Mouse (Mus musculus): ENCODE results near the gene Rnd2. TPM values are rescaled to one million over a fixed set of nuclear protein-coding genes. Genes with fewer than 3 reads are reported as not detected.
A peak's percentile ranks its signal among the peaks of the same experiment; 100 is the strongest.

Rnd2 gene
- polyA plus RNA-seq, 1 experiment from 2014 or later = 10.3 TPM

DNA sequence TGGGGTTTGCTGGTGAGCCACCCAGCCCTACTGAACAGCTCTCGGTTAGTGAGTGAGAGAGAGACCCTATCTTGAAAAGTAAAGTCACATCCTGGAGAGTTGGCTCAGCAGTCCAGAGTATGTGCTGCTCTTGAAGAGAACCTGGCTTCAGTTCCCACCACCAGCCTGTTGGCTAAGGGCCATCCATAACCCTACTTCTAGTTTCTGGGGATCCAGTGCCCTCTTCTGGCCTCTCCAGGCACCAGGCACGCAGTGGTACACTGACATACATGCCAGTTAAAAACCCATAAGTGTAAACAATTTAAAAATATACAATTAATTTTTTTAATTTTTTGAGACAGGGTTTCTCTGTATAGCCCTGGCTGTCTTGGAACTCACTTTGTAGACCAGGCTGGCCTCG lies 14.4 kb upstream of the Rnd2 start:
- H3K36me3 ChIP-seq (ENCODE audit: insufficient read depth, low read length) = no peaks in the 10 kb centered on the region

DNA sequence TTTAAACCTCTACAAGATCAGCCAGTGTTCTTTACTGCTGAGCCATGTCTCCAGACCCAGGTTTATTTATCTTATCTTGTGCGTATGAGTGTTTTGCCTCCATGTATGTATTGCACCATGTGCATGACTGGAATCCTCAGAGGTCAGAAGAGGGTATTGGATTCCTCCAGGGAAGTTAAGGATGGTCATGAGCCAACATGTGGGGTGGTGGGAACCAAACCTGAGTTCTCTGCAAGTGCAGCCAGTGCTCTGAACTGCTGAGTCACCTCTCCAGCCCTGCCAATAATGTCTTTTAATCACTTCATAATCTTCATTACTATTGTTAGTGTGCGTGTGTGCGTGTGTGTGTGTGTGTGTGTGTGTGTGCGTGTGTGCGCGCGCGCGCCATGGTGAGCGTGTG lies 13.3 kb upstream of the Rnd2 start:
- Histone ChIP-seq H3K36me3 (ENCODE audit: insufficient read depth, low read length) (no peaks in the 10 kb centered on the region), H3K27me3 (ENCODE audit: insufficient read depth, low read length) (no peaks in the 10 kb centered on the region), H3K27ac (no peak overlapping the region), H3K9me3 (replicated peaks; ENCODE audit: low read length) (no peaks in the 10 kb centered on the region), H3K4me3 (replicated peaks; ENCODE audit: low read depth, low read length) (no peak overlapping the region), H3K9ac (ENCODE audit: low read depth, low read length) (no peak overlapping the region), H3K4me2 (ENCODE audit: low read length) (no peak overlapping the region), H3K4me1 (replicated peaks; ENCODE audit: insufficient read depth, low read length) (0 out of 2 replicates have a peak, but pooled peaks cover 3% of the 10 kb centered on the region)
- ATAC-seq (replicated peaks; ENCODE audit: low FRiP score, low read depth) (no peak; the same call in 1 of the 2 replicates), DNase-seq (ENCODE audit: low spot score) (no peak)
- 96% methylated on average over 10 of the region's 10 CpGs for WGBS
- no peak for TF ChIP-seq CTCF (IDR thresholded peaks at IDR 0.05; ENCODE audit: low read depth)

More for the DNA sequence above, 14.4 kb upstream of the Rnd2 start:
- Histone ChIP-seq H3K9me3 (replicated peaks; ENCODE audit: low read length) (no peaks in the 10 kb centered on the region), H3K4me3 (replicated peaks; ENCODE audit: low read depth, low read length) (no peak overlapping the region), H3K27me3 (ENCODE audit: insufficient read depth, low read length) (no peaks in the 10 kb centered on the region), H3K4me2 (ENCODE audit: low read length) (no peak overlapping the region), H3K9ac (ENCODE audit: low read depth, low read length) (no peak overlapping the region), H3K4me1 (replicated peaks; ENCODE audit: insufficient read depth, low read length) (0 out of 2 replicates have a peak, but pooled peaks cover 3% of the 10 kb centered on the region), H3K27ac (no peak overlapping the region)
- WGBS = 79% methylated on average over 3 of the region's 3 CpGs
- no peak for DNase-seq (ENCODE audit: low spot score)
- TF ChIP-seq CTCF (IDR thresholded peaks at IDR 0.05; ENCODE audit: low read depth) = peak; percentile 53
- no peak for ATAC-seq (replicated peaks; ENCODE audit: low FRiP score, low read depth)

DNA sequence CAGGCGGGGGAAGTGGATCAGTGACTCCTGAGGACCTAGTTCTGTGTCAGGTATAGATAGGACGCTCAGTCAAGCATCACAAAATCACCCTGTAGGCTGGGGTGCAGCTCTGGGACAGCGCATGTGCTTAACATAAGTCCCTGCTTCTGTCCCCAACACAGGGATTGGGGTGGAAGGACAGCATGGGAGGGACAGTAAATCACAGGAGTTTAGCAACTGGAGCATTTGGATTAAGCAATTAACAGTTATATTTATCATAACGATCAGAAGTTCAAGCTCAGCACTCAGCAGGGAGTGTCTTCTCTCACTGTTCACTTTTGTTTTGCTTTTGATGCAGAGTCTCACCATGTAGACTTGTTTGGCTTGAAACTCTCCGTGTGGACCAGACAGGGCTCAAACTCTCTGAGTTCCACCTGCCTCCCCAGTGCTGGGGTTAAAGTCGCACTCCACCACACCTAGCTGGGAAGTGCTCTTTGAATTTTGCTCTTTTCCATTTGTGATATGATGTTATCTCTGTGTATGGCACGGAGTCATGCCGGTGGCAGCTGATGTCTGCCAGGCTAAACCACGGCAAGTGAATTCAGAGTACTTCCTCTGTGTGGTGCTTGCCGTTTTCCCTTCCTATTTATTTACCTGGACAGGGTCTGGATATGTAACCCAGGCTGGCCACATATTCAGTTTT lies 12.6 kb upstream of the Rnd2 start:
- WGBS = 61% methylated on average over 10 of the region's 10 CpGs
- ATAC-seq (replicated peaks; ENCODE audit: low FRiP score, low read depth) (no peak), DNase-seq (ENCODE audit: low spot score) (no peak)
- no peak overlapping the region for H3K4me2 ChIP-seq (ENCODE audit: low read length)
- no peaks in the 10 kb centered on the region for H3K27me3 ChIP-seq (ENCODE audit: insufficient read depth, low read length)
- no peak overlapping the region for H3K27ac ChIP-seq
- no peak overlapping the region for H3K4me3 ChIP-seq (replicated peaks; ENCODE audit: low read depth, low read length)
- no peak for TF ChIP-seq CTCF (IDR thresholded peaks at IDR 0.05; ENCODE audit: low read depth)
- H3K9me3 ChIP-seq (replicated peaks; ENCODE audit: low read length) = no peaks in the 10 kb centered on the region
- H3K4me1 ChIP-seq (replicated peaks; ENCODE audit: insufficient read depth, low read length) = 0 out of 2 replicates have a peak, but pooled peaks cover 3% of the 10 kb centered on the region
- H3K36me3 ChIP-seq (ENCODE audit: insufficient read depth, low read length) = 0 out of 2 replicates have a peak, but pooled peaks cover 3% of the 10 kb centered on the region
- H3K9ac ChIP-seq (ENCODE audit: low read depth, low read length) = no peak overlapping the region

GRCm38 (mm10) chr11:101454702-101455101 lies 10.1 kb upstream of the Rnd2 start:
- H3K27me3 ChIP-seq (ENCODE audit: insufficient read depth, low read length) = no peaks in the 10 kb centered on the region
- peak overlapping the region; percentile 36; the same call in 1 of the 2 replicates for H3K27ac ChIP-seq
- no peak for DNase-seq (ENCODE audit: low spot score)
- no peak for ATAC-seq (replicated peaks; ENCODE audit: low FRiP score, low read depth)
- H3K4me2 ChIP-seq (ENCODE audit: low read length) = no peak overlapping the region
- H3K9ac ChIP-seq (ENCODE audit: low read depth, low read length) = no peak overlapping the region
- H3K4me3 ChIP-seq (replicated peaks; ENCODE audit: low read depth, low read length) = no peak overlapping the region
- H3K4me1 ChIP-seq (replicated peaks; ENCODE audit: insufficient read depth, low read length) = no peaks in the 10 kb centered on the region
- 50% methylated on average over 6 of the region's 6 CpGs for WGBS
- TF ChIP-seq CTCF (IDR thresholded peaks at IDR 0.05; ENCODE audit: low read depth) = no peak
- H3K9me3 ChIP-seq (replicated peaks; ENCODE audit: low read length) = no peaks in the 10 kb centered on the region
- H3K36me3 ChIP-seq (ENCODE audit: insufficient read depth, low read length) = peaks cover 16% of the 10 kb centered on the region; the same call in 1 of the 2 replicates

GRCm38 (mm10) chr11:101455627-101456026 lies 9.2 kb upstream of the Rnd2 start:
- TF ChIP-seq CTCF (IDR thresholded peaks at IDR 0.05; ENCODE audit: low read depth) = no peak
- DNase-seq (ENCODE audit: low spot score) (no peak), ATAC-seq (replicated peaks; ENCODE audit: low FRiP score, low read depth) (no peak)
- Histone ChIP-seq H3K27me3 (ENCODE audit: insufficient read depth, low read length) (no peaks in the 10 kb centered on the region), H3K27ac (no peak overlapping the region), H3K9me3 (replicated peaks; ENCODE audit: low read length) (no peaks in the 10 kb centered on the region), H3K9ac (ENCODE audit: low read depth, low read length) (no peak overlapping the region), H3K4me3 (replicated peaks; ENCODE audit: low read depth, low read length) (no peak overlapping the region), H3K4me1 (replicated peaks; ENCODE audit: insufficient read depth, low read length) (no peaks in the 10 kb centered on the region), H3K36me3 (ENCODE audit: insufficient read depth, low read length) (peaks cover 20% of the 10 kb centered on the region), H3K4me2 (ENCODE audit: low read length) (no peak overlapping the region)
- WGBS = 77% methylated on average over 7 of the region's 7 CpGs

DNA sequence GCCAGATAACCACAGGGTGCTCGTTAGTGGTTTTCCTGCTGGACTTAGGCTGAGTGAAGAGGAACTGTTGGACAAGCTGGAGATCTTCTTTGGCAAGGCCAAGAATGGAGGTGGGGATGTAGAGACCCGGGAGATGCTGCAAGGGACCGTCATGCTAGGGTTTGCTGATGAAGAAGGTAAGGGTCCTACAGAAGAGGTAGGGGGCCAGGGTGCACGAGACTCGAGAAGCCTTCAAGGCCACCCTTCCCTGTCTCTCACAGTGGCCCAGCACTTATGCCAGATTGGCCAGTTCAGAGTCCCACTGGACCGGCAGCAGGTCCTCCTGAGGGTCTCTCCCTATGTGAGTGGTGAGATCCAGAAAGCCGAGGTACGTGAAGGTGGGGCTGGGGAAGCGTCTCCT lies 7.2 kb upstream of the Rnd2 start:
- no peak overlapping the region for H3K4me3 ChIP-seq (replicated peaks; ENCODE audit: low read depth, low read length)
- TF ChIP-seq CTCF (IDR thresholded peaks at IDR 0.05; ENCODE audit: low read depth) = no peak
- H3K4me2 ChIP-seq (ENCODE audit: low read length) = no peak overlapping the region
- H3K4me1 ChIP-seq (replicated peaks; ENCODE audit: insufficient read depth, low read length) = peaks cover 5% of the 10 kb centered on the region; the same call in 1 of the 2 replicates
- H3K36me3 ChIP-seq (ENCODE audit: insufficient read depth, low read length) = peaks cover 25% of the 10 kb centered on the region
- WGBS = 92% methylated on average over 9 of the region's 9 CpGs
- no peak for ATAC-seq (replicated peaks; ENCODE audit: low FRiP score, low read depth)
- H3K9ac ChIP-seq (ENCODE audit: low read depth, low read length) = no peak overlapping the region
- H3K27ac ChIP-seq = no peak overlapping the region
- H3K9me3 ChIP-seq (replicated peaks; ENCODE audit: low read length) = no peaks in the 10 kb centered on the region
- DNase-seq (ENCODE audit: low spot score) = no peak
- no peaks in the 10 kb centered on the region for H3K27me3 ChIP-seq (ENCODE audit: insufficient read depth, low read length)

Data from kidney, postnatal 0 days (tissue).